Mouse (Mus musculus): ENCODE measurements around the gene Drd5. TPM values are rescaled to one million over a fixed set of nuclear protein-coding genes. Genes with fewer than 3 reads are reported as not detected.

The Drd5 gene
- 0.07 and 0.27 TPM in 2 replicates for polyA plus RNA-seq (2014; fragmentation: Nextera tagmentation; extraction: Ambion mirVana)

GRCm38 (mm10) chr5:38318966-38319786 is at the start of gene Drd5:
Gene Drd5, plus strand, starts transcription at chr5:38319367.
- Histone ChIP-seq H3K27ac (replicated peaks; ENCODE audit: low read depth, low read length) (no peak within 1 kb of the TSS), H3K36me3 (replicated peaks; ENCODE audit: control insufficient read depth, insufficient read depth, low read depth, low read length) (no peaks in the 10 kb centered on the region), H3K27me3 (ENCODE audit: control insufficient read depth, insufficient read depth, low read length) (peaks cover 25% of the 10 kb centered on the region), H3K4me3 (ENCODE audit: low read depth, low read length) (peak within 1 kb of the TSS; percentile 44), H3K9me3 (replicated peaks; ENCODE audit: control insufficient read depth, low read length) (no peaks in the 10 kb centered on the region), H3K9ac (replicated peaks; ENCODE audit: low read length) (peak within 1 kb of the TSS; percentile 45), H3K4me1 (ENCODE audit: control insufficient read depth, insufficient read depth, low read length) (no peaks in the 10 kb centered on the region), H3K4me2 (ENCODE audit: low read depth, low read length) (peak within 1 kb of the TSS; percentile 83)
- peak; percentile 73; the same call in 1 of the 2 replicates for ATAC-seq (replicated peaks; ENCODE audit: insufficient number of reproducible peaks, low FRiP score, low TSS enrichment, low read depth)
- 2% methylated on average over 67 of the region's 67 CpGs for WGBS
- peak; percentile 45 for DNase-seq (ENCODE audit: low spot score)

GRCm38 (mm10) chr5:38270942-38271341 is 48.2 kb upstream of the Drd5 start:
- DNase-seq (ENCODE audit: low spot score) (no peak), ATAC-seq (replicated peaks; ENCODE audit: insufficient number of reproducible peaks, low FRiP score, low TSS enrichment, low read depth) (no peak)
- no peaks in the 10 kb centered on the region for H3K4me1 ChIP-seq (ENCODE audit: control insufficient read depth, insufficient read depth, low read length)
- H3K4me2 ChIP-seq (ENCODE audit: low read depth, low read length) = no peak overlapping the region
- H3K27me3 ChIP-seq (ENCODE audit: control insufficient read depth, insufficient read depth, low read length) = peaks cover 15% of the 10 kb centered on the region
- H3K27ac ChIP-seq (replicated peaks; ENCODE audit: low read depth, low read length) = no peak overlapping the region
- H3K9me3 ChIP-seq (replicated peaks; ENCODE audit: control insufficient read depth, low read length) = no peaks in the 10 kb centered on the region
- 88% methylated on average over 3 of the region's 3 CpGs for WGBS
- no peak overlapping the region for H3K4me3 ChIP-seq (ENCODE audit: low read depth, low read length)
- H3K36me3 ChIP-seq (replicated peaks; ENCODE audit: control insufficient read depth, insufficient read depth, low read depth, low read length) = no peaks in the 10 kb centered on the region; the same call in 1 of the 2 replicates
- no peak overlapping the region for H3K9ac ChIP-seq (replicated peaks; ENCODE audit: low read length)

GRCm38 (mm10) chr5:38273831-38274230 is 45.3 kb upstream of the Drd5 start:
- Histone ChIP-seq H3K27me3 (ENCODE audit: control insufficient read depth, insufficient read depth, low read length) (peaks cover 37% of the 10 kb centered on the region), H3K4me3 (ENCODE audit: low read depth, low read length) (no peak overlapping the region), H3K36me3 (replicated peaks; ENCODE audit: control insufficient read depth, insufficient read depth, low read depth, low read length) (no peaks in the 10 kb centered on the region), H3K9me3 (replicated peaks; ENCODE audit: control insufficient read depth, low read length) (no peaks in the 10 kb centered on the region), H3K9ac (replicated peaks; ENCODE audit: low read length) (no peak overlapping the region), H3K27ac (replicated peaks; ENCODE audit: low read depth, low read length) (no peak overlapping the region), H3K4me2 (ENCODE audit: low read depth, low read length) (no peak overlapping the region), H3K4me1 (ENCODE audit: control insufficient read depth, insufficient read depth, low read length) (peaks cover 11% of the 10 kb centered on the region)
- 82% methylated on average over 4 of the region's 4 CpGs for WGBS
- no peak for ATAC-seq (replicated peaks; ENCODE audit: insufficient number of reproducible peaks, low FRiP score, low TSS enrichment, low read depth)
- DNase-seq (ENCODE audit: low spot score) = no peak

- peaks cover 37% of the 10 kb centered on the region for H3K27me3 ChIP-seq (ENCODE audit: control insufficient read depth, insufficient read depth, low read length)
- DNase-seq (ENCODE audit: low spot score) (no peak), ATAC-seq (replicated peaks; ENCODE audit: insufficient number of reproducible peaks, low FRiP score, low TSS enrichment, low read depth) (no peak)
Measured at GRCm38 (mm10) chr5:38275771-38276170, 43.4 kb upstream of the Drd5 start, which contains the start of gene Otop1. Gene Otop1, plus strand, starts transcription at chr5:38275972.

GRCm38 (mm10) chr5:38276451-38276850 is 42.7 kb upstream of the Drd5 start:
- no peak for DNase-seq (ENCODE audit: low spot score)
- H3K4me1 ChIP-seq (ENCODE audit: control insufficient read depth, insufficient read depth, low read length) = peaks cover 11% of the 10 kb centered on the region
- H3K9ac ChIP-seq (replicated peaks; ENCODE audit: low read length) = 0 out of 2 replicates have a peak overlapping the region, but pooled peaks have one; percentile 8
- no peaks in the 10 kb centered on the region for H3K9me3 ChIP-seq (replicated peaks; ENCODE audit: control insufficient read depth, low read length)
- no peaks in the 10 kb centered on the region for H3K36me3 ChIP-seq (replicated peaks; ENCODE audit: control insufficient read depth, insufficient read depth, low read depth, low read length)
- ATAC-seq (replicated peaks; ENCODE audit: insufficient number of reproducible peaks, low FRiP score, low TSS enrichment, low read depth) = no peak
- peak overlapping the region; percentile 27; the same call in 1 of the 2 replicates for H3K4me3 ChIP-seq (ENCODE audit: low read depth, low read length)
- 1% methylated on average over 19 of the region's 19 CpGs for WGBS
- H3K27ac ChIP-seq (replicated peaks; ENCODE audit: low read depth, low read length) = no peak overlapping the region
- H3K4me2 ChIP-seq (ENCODE audit: low read depth, low read length) = no peak overlapping the region; the same call in 1 of the 2 replicates
- peaks cover 37% of the 10 kb centered on the region for H3K27me3 ChIP-seq (ENCODE audit: control insufficient read depth, insufficient read depth, low read length)

More at GRCm38 (mm10) chr5:38275771-38276170, 43.4 kb upstream of the Drd5 start, which contains the start of gene Otop1:
- H3K27ac ChIP-seq (replicated peaks; ENCODE audit: low read depth, low read length) = no peak within 1 kb of the TSS
- H3K9ac ChIP-seq (replicated peaks; ENCODE audit: low read length) = 0 out of 2 replicates have a peak within 1 kb of the TSS, but pooled peaks have one; percentile 8
- H3K36me3 ChIP-seq (replicated peaks; ENCODE audit: control insufficient read depth, insufficient read depth, low read depth, low read length) = no peaks in the 10 kb centered on the region
- peak within 1 kb of the TSS; percentile 27 for H3K4me3 ChIP-seq (ENCODE audit: low read depth, low read length)
- H3K4me2 ChIP-seq (ENCODE audit: low read depth, low read length) = peak within 1 kb of the TSS; percentile 51; the same call in 1 of the 2 replicates
- no peaks in the 10 kb centered on the region for H3K9me3 ChIP-seq (replicated peaks; ENCODE audit: control insufficient read depth, low read length)
- 4% methylated on average over 4 of the region's 4 CpGs for WGBS
- peaks cover 11% of the 10 kb centered on the region for H3K4me1 ChIP-seq (ENCODE audit: control insufficient read depth, insufficient read depth, low read length)

GRCm38 (mm10) chr5:38277098-38277866 is 41.9 kb upstream of the Drd5 start:
- DNase-seq (ENCODE audit: low spot score) (no peak), ATAC-seq (replicated peaks; ENCODE audit: insufficient number of reproducible peaks, low FRiP score, low TSS enrichment, low read depth) (peak; percentile 26; the same call in 1 of the 2 replicates)
- Histone ChIP-seq H3K36me3 (replicated peaks; ENCODE audit: control insufficient read depth, insufficient read depth, low read depth, low read length) (no peaks in the 10 kb centered on the region), H3K4me1 (ENCODE audit: control insufficient read depth, insufficient read depth, low read length) (peaks cover 11% of the 10 kb centered on the region), H3K27ac (replicated peaks; ENCODE audit: low read depth, low read length) (no peak overlapping the region), H3K4me3 (ENCODE audit: low read depth, low read length) (peak overlapping the region; percentile 27), H3K9ac (replicated peaks; ENCODE audit: low read length) (peak overlapping the region; percentile 23; the same call in 1 of the 2 replicates), H3K9me3 (replicated peaks; ENCODE audit: control insufficient read depth, low read length) (no peaks in the 10 kb centered on the region), H3K27me3 (ENCODE audit: control insufficient read depth, insufficient read depth, low read length) (peaks cover 37% of the 10 kb centered on the region), H3K4me2 (ENCODE audit: low read depth, low read length) (peak overlapping the region; percentile 51)
- 2% methylated on average over 61 of the region's 65 CpGs for WGBS

- no peak overlapping the region for H3K4me2 ChIP-seq (ENCODE audit: low read depth, low read length)
- H3K27ac ChIP-seq (replicated peaks; ENCODE audit: low read depth, low read length) = no peak overlapping the region
- peaks cover 11% of the 10 kb centered on the region for H3K4me1 ChIP-seq (ENCODE audit: control insufficient read depth, insufficient read depth, low read length)
- no peaks in the 10 kb centered on the region for H3K9me3 ChIP-seq (replicated peaks; ENCODE audit: control insufficient read depth, low read length)
- H3K27me3 ChIP-seq (ENCODE audit: control insufficient read depth, insufficient read depth, low read length) = peaks cover 37% of the 10 kb centered on the region
- peak overlapping the region; percentile 27; the same call in 1 of the 2 replicates for H3K4me3 ChIP-seq (ENCODE audit: low read depth, low read length)
- ATAC-seq (replicated peaks; ENCODE audit: insufficient number of reproducible peaks, low FRiP score, low TSS enrichment, low read depth) (no peak), DNase-seq (ENCODE audit: low spot score) (no peak)
- no peak overlapping the region for H3K9ac ChIP-seq (replicated peaks; ENCODE audit: low read length)
- no peaks in the 10 kb centered on the region for H3K36me3 ChIP-seq (replicated peaks; ENCODE audit: control insufficient read depth, insufficient read depth, low read depth, low read length)
- 12% methylated on average over 12 of the region's 12 CpGs for WGBS
Measured at GRCm38 (mm10) chr5:38277936-38278600, 41.1 kb upstream of the Drd5 start.
